Mouse (Mus musculus) lung, adult 2 months (tissue): ENCODE measurements around the gene Sephs1. TPM values are rescaled to one million over a fixed set of nuclear protein-coding genes. Genes with fewer than 3 reads are reported as not detected.

Experiments used
- DNase-seq: peaks from one replicate; pipeline ENCODE4 v3.0.0; 2022
- H3K4me1 ChIP-seq: fragments of 200-500 bp; 2 replicates; pipeline ENCODE4 v1.6.1; 2011; ENCODE audit warnings: low read length; ENCODE audit not compliant: control insufficient read depth, insufficient read depth
- H3K4me3 ChIP-seq: fragments of 200-500 bp; replicated peaks from 2 replicates; pipeline ENCODE3; 2011; ENCODE audit warnings: low read depth, mild to moderate bottlenecking, control low read depth, low read length; ENCODE audit errors: extremely low read depth
- CTCF ChIP-seq: fragments of 200-500 bp; IDR thresholded peaks from 2 replicates; pipeline ENCODE4 v1.5.1; 2011; ENCODE audit warnings: mild to moderate bottlenecking, low read length, control low read depth; ENCODE audit not compliant: insufficient read depth
- POLR2A ChIP-seq: fragments of 200-500 bp; IDR thresholded peaks from 2 replicates; pipeline ENCODE4 v1.6.1; 2011; ENCODE audit warnings: low read depth, mild to moderate bottlenecking, control low read depth, low read length, borderline replicate concordance; ENCODE audit errors: extremely low read depth
- WGBS: fragments of 180-500 bp; shearing (Covaris S2); methylation state at CpG from one replicate; pipeline ENCODE4 v1.1.7; 2018; 5-methylcytosine and 5-hydroxymethylcytosine counted together
- polyA plus RNA-seq: library from polyadenylated mRNA; depleted of rRNA; stranded (reverse); fragments of >200 nt; gene quantifications from 2 replicates; pipeline ENCODE4 v1.2.3, GENCODE M21; 2012; rRNA removed

Sephs1 gene
- polyA plus RNA-seq, 1 experiment, result 19.0 TPM

GRCm38 (mm10) chr2:4954216-4954760 is 72.9 kb downstream of the Sephs1 start:
- no peak overlapping the region for H3K4me3 ChIP-seq
- no peak for DNase-seq
- 80% methylated on average over 6 of the region's 6 CpGs for WGBS
- no peaks in the 10 kb centered on the region for H3K4me1 ChIP-seq
- TF ChIP-seq POLR2A (no peak), CTCF (no peak)

- no peak for DNase-seq
- Histone ChIP-seq H3K4me3 (no peak overlapping the region), H3K4me1 (no peaks in the 10 kb centered on the region)
- no peak for TF ChIP-seq POLR2A
- no peak for TF ChIP-seq CTCF
- WGBS, result 64% methylated on average over 12 of the region's 12 CpGs
Measured at GRCm38 (mm10) chr2:4958039-4958438, 76.7 kb downstream of the Sephs1 start.

Other genes starting within 250 kb of the Sephs1 start
- gene Prpf18, start 229.5 kb upstream of the Sephs1 start, polyA plus RNA-seq, result 10.6 and 15.2 TPM in 2 replicates
- gene Bend7, start 163.7 kb upstream of the Sephs1 start, polyA plus RNA-seq, result 15.7 and 17.2 TPM in 2 replicates
- gene Phyh, start 37.5 kb downstream of the Sephs1 start, polyA plus RNA-seq, result 31.7 and 49.5 TPM in 2 replicates
- 0.22 TPM in 1 of 2 replicates, not detected in the other for gene Ucma, start 94.6 kb downstream of the Sephs1 start, polyA plus RNA-seq
- gene Mcm10, start 131.2 kb downstream of the Sephs1 start, polyA plus RNA-seq, result 0.45 and 1.2 TPM in 2 replicates
- gene Optn, start 182.5 kb downstream of the Sephs1 start, polyA plus RNA-seq, result 4.2 and 5.0 TPM in 2 replicates